Mouse (Mus musculus): ENCODE results near the gene Gm20547.

GRCm38 (mm10) chr17:34898706-34899052 is 16.8 kb upstream of the Gm20547 start:
- TF ChIP-seq POLR2A (IDR thresholded peaks at IDR 0.05; ENCODE audit: borderline replicate concordance, extremely low read depth, low read depth, low read length) (no peak), CTCF (IDR thresholded peaks at IDR 0.05; ENCODE audit: insufficient read depth, low read length) (no peak)

All from lung, adult 2 months (tissue).